In the genomic region with DNA sequence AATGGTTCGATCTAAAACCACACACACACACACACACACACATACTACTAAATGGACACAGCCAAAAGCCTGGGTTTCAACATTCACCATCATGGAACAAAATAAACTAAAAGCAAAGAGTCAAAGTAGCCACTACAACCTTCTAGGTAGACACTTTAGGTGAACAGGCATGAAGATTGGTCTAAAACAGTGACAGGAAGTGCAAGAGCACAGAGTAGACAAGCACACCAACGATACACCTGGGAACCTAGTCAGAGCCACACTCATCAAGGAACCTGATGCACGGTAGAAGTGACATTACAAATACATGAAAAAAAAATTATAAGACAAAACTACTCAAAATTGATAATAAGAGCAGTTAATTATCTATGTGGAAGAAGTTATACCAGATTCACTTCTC, we compare ENCODE assay signal across 11 mouse cellular contexts.
"Had no signal": no experiment of that assay in that cellular context is flagged by ENCODE, and none has a peak within 500 bp of the region (broad histone marks: within the 10 kb centered on the region; RNA-seq: fewer than 3 reads in every experiment).

No protein-coding gene starts in this region.

- H3K4me2 ChIP-seq: limb, embryonic 13.5 days; lung, embryonic 15.5 days; neural tube, embryonic 12.5 days had no signal

- H3K9me3 ChIP-seq: limb, embryonic 13.5 days; liver, embryonic 15.5 days; lung, embryonic 15.5 days; neural tube, embryonic 12.5 days had no signal

- H3K27ac ChIP-seq: limb, embryonic 13.5 days; liver, embryonic 15.5 days; lung, embryonic 15.5 days; neural tube, embryonic 12.5 days had no signal

- H3K27me3 ChIP-seq: limb, embryonic 13.5 days; liver, embryonic 15.5 days; lung, embryonic 15.5 days had no signal

- H3K9ac ChIP-seq: limb, embryonic 13.5 days; liver, embryonic 15.5 days; lung, embryonic 15.5 days; neural tube, embryonic 12.5 days had no signal

- DNase-seq: kidney, adult 8-10 months; layer of hippocampus, adult 9-11 months; layer of hippocampus, postnatal 36 days; midbrain, embryonic 14.5 days; thymus, adult 18-20 months; thymus, postnatal 14 days had no signal

- H3K4me3 ChIP-seq: limb, embryonic 13.5 days; liver, embryonic 15.5 days; lung, embryonic 15.5 days; myocyte; neural tube, embryonic 12.5 days had no signal

- H3K36me3 ChIP-seq: neural tube, embryonic 12.5 days had no signal
